In the genomic region with DNA sequence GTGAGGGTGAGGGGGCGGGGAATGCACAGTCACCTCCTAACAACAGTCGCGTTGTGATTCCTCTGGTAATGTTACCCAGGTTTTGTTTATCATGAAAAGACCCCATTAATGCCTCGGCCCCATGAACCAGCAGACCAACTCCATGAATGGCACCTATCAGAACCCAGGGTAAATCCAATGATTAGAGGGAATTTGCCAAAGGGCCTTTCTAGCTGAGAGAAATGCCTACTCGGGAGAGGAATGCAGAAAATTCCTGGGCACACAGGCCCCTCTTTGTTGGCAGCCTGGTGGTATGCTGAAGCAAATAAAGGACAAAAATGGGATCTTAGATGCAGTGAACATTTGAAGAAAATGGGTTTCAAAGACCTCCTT, we compare ENCODE assay signal across 9 mouse cellular contexts. TPM values are rescaled to one million over a fixed set of nuclear protein-coding genes. Genes with fewer than 3 reads are reported as not detected.
DNase-seq lines count a peak whose midpoint lies in the region; ATAC-seq and TF ChIP-seq lines count a peak whose summit lies in the region.
"Had no signal": no experiment of that assay in that cellular context is flagged by ENCODE, and none has a peak within 500 bp of the region (broad histone marks: within the 10 kb centered on the region; RNA-seq: fewer than 3 reads in every experiment).

No protein-coding gene starts in this region.

- peaks cover 35% of the 10 kb centered on the region; the same call in 1 of the 2 replicates for H3K4me1 ChIP-seq in liver, embryonic 12.5 days
- peaks cover 7% of the 10 kb centered on the region; the same call in 1 of the 2 replicates for H3K4me1 ChIP-seq in liver, postnatal 0 days (ENCODE audit: insufficient read depth)
- peaks cover 33% of the 10 kb centered on the region for H3K4me1 ChIP-seq in embryonic fibroblast, embryonic 13.5 days (ENCODE audit: control insufficient read depth, insufficient read depth, low read length)
- H3K4me1 ChIP-seq in intestine, embryonic 16.5 days (ENCODE audit: control insufficient read depth, insufficient read depth, low read length), result peaks cover 58% of the 10 kb centered on the region
- peaks cover 34% of the 10 kb centered on the region for H3K4me1 ChIP-seq in neural tube, embryonic 14.5 days (ENCODE audit: control insufficient read depth, insufficient read depth, low read length)

- H3K9ac ChIP-seq in liver, embryonic 12.5 days, result no peak overlapping the region
- no peak overlapping the region for H3K9ac ChIP-seq in liver, postnatal 0 days (replicated peaks)
- no peak overlapping the region for H3K9ac ChIP-seq in intestine, embryonic 16.5 days (ENCODE audit: low read depth, low read length)
- no peak overlapping the region for H3K9ac ChIP-seq in neural tube, embryonic 14.5 days (replicated peaks; ENCODE audit: low read depth, low read length)
- H3K9ac ChIP-seq: limb, embryonic 15.5 days had no signal

- H3K27me3 ChIP-seq in liver, embryonic 12.5 days (replicated peaks), result no peaks in the 10 kb centered on the region
- no peaks in the 10 kb centered on the region for H3K27me3 ChIP-seq in liver, postnatal 0 days (ENCODE audit: insufficient read depth, low read length)
- no peaks in the 10 kb centered on the region for H3K27me3 ChIP-seq in intestine, embryonic 16.5 days (replicated peaks; ENCODE audit: control insufficient read depth, insufficient read depth, low read length)
- H3K27me3 ChIP-seq in neural tube, embryonic 14.5 days (ENCODE audit: control insufficient read depth, insufficient read depth, low read length), result no peaks in the 10 kb centered on the region
- H3K27me3 ChIP-seq: limb, embryonic 15.5 days had no signal

- peak overlapping the region; percentile 70 for H3K27ac ChIP-seq in liver, embryonic 12.5 days
- H3K27ac ChIP-seq in liver, postnatal 0 days (ENCODE audit: low read depth), result no peak overlapping the region
- H3K27ac ChIP-seq in embryonic fibroblast, embryonic 13.5 days (ENCODE audit: insufficient read depth, low read length), result peak overlapping the region; percentile 37
- peak overlapping the region; percentile 87 for H3K27ac ChIP-seq in intestine, embryonic 16.5 days (ENCODE audit: low read length)
- peak overlapping the region; percentile 78 for H3K27ac ChIP-seq in neural tube, embryonic 14.5 days (ENCODE audit: low read depth, low read length)

- DNase-seq in liver, postnatal 0 days, result no peak
- DNase-seq in ovary, postnatal 36 days (ENCODE audit: low spot score), result no peak
- no peak for DNase-seq in layer of hippocampus, adult 9-11 months

- TF ChIP-seq EP300 in liver, postnatal 0 days (IDR thresholded peaks at IDR 0.05; ENCODE audit: low read depth), result no peak

- H3K4me2 ChIP-seq in liver, embryonic 12.5 days, result no peak overlapping the region
- no peak overlapping the region for H3K4me2 ChIP-seq in liver, postnatal 0 days (ENCODE audit: low read depth, low read length)
- peak overlapping the region; percentile 34; the same call in 1 of the 2 replicates for H3K4me2 ChIP-seq in intestine, embryonic 16.5 days (ENCODE audit: low read depth, low read length)
- H3K4me2 ChIP-seq in neural tube, embryonic 14.5 days (ENCODE audit: low read depth, low read length), result no peak overlapping the region

- H3K4me3 ChIP-seq in liver, embryonic 12.5 days, result no peak overlapping the region
- no peak overlapping the region for H3K4me3 ChIP-seq in liver, postnatal 0 days (ENCODE audit: low read depth, low read length)
- no peak overlapping the region for H3K4me3 ChIP-seq in embryonic fibroblast, embryonic 13.5 days (ENCODE audit: insufficient read depth, low read length)
- H3K4me3 ChIP-seq in intestine, embryonic 16.5 days (ENCODE audit: low read length), result no peak overlapping the region
- no peak overlapping the region for H3K4me3 ChIP-seq in neural tube, embryonic 14.5 days (ENCODE audit: low read depth, low read length)
- H3K4me3 ChIP-seq: limb, embryonic 15.5 days had no signal

- H3K36me3 ChIP-seq in liver, embryonic 12.5 days, result peaks cover 20% of the 10 kb centered on the region
- no peaks in the 10 kb centered on the region for H3K36me3 ChIP-seq in liver, postnatal 0 days (replicated peaks; ENCODE audit: insufficient read depth, low read length)
- 0 out of 2 replicates have a peak, but pooled peaks cover 2% of the 10 kb centered on the region for H3K36me3 ChIP-seq in intestine, embryonic 16.5 days (ENCODE audit: control insufficient read depth, insufficient read depth, low read length)
- H3K36me3 ChIP-seq in neural tube, embryonic 14.5 days (ENCODE audit: control insufficient read depth, insufficient read depth, low read length), result no peaks in the 10 kb centered on the region
- H3K36me3 ChIP-seq: G1E had no signal

- H3K9me3 ChIP-seq in liver, embryonic 12.5 days (replicated peaks), result no peaks in the 10 kb centered on the region
- no peaks in the 10 kb centered on the region for H3K9me3 ChIP-seq in liver, postnatal 0 days (ENCODE audit: low read length)
- no peaks in the 10 kb centered on the region for H3K9me3 ChIP-seq in intestine, embryonic 16.5 days (ENCODE audit: control insufficient read depth, low read length)
- H3K9me3 ChIP-seq in neural tube, embryonic 14.5 days (ENCODE audit: control insufficient read depth, low read length), result no peaks in the 10 kb centered on the region
- H3K9me3 ChIP-seq: limb, embryonic 15.5 days had no signal

- ATAC-seq in liver, embryonic 12.5 days, result no peak
- no peak for ATAC-seq in liver, postnatal 0 days
- no peak; the same call in none of the 2 replicates for ATAC-seq in intestine, embryonic 16.5 days
- peak; percentile 54 for ATAC-seq in neural tube, embryonic 14.5 days (ENCODE audit: low read depth)

- 65% methylated on average over 5 of the region's 5 CpGs for WGBS in liver, embryonic 12.5 days (ENCODE audit: insufficient replicate concordance)
- WGBS in liver, postnatal 0 days (ENCODE audit: insufficient replicate concordance), result 72% methylated on average over 5 of the region's 5 CpGs
- WGBS in intestine, embryonic 16.5 days, result 31% methylated on average over 5 of the region's 5 CpGs
- WGBS in neural tube, embryonic 14.5 days, result 13% methylated on average over 5 of the region's 5 CpGs

- no peak for TF ChIP-seq POLR2A in embryonic fibroblast, embryonic 13.5 days (IDR thresholded peaks at IDR 0.05; ENCODE audit: low read depth, low read length)

- no peak for TF ChIP-seq CTCF in liver, postnatal 0 days (IDR thresholded peaks at IDR 0.05; ENCODE audit: low read depth)
- TF ChIP-seq CTCF in embryonic fibroblast, embryonic 13.5 days (IDR thresholded peaks at IDR 0.05; ENCODE audit: borderline replicate concordance, insufficient read depth, low read length), result no peak

RNA-seq across cellular contexts. Expression of gene Hmga2, which starts 59.2 kb away (rescaled TPM):
- 16.1 TPM in 2 replicates for polyA plus RNA-seq in liver, embryonic 12.5 days (2016; fragmentation: Nextera tagmentation; extraction: Ambion mirVana)
- 0.43 and 0.56 TPM in 2 replicates for polyA plus RNA-seq in liver, postnatal 0 days (2015; fragmentation: Nextera tagmentation; extraction: Ambion mirVana)
- 195 and 437 TPM in 2 replicates for polyA plus RNA-seq in embryonic fibroblast, embryonic 13.5 days (2011; ENCODE audit: insufficient read length, low read depth, missing spikeins)
- polyA plus RNA-seq in intestine, embryonic 16.5 days (2015; fragmentation: Nextera tagmentation; extraction: Ambion mirVana), result 18.6 and 21.1 TPM in 2 replicates
- polyA plus RNA-seq in neural tube, embryonic 14.5 days (2014; fragmentation: Nextera tagmentation; extraction: Ambion mirVana), result 3.4 and 3.7 TPM in 2 replicates
- polyA plus RNA-seq: G1E had no signal
